25 mouse cellular contexts compared by ENCODE assay signal in genomic region chr5:123191427-123191826, GRCm38 (mm10). TPM values are rescaled to one million over a fixed set of nuclear protein-coding genes. Genes with fewer than 3 reads are reported as not detected.
DNase-seq lines count a peak whose midpoint lies in the region; TF ChIP-seq lines count a peak whose summit lies in the region.
"Had no signal": no experiment of that assay in that cellular context is flagged by ENCODE, and none has a peak within 500 bp of the region (broad histone marks: within the 10 kb centered on the region; RNA-seq: fewer than 3 reads in every experiment).

No protein-coding gene starts in this region.

- peaks cover 2% of the 10 kb centered on the region; the same call in 1 of the 2 replicates for H3K4me1 ChIP-seq in kidney, adult 2 months (ENCODE audit: control insufficient read depth, insufficient read depth, low read length)
- no peaks in the 10 kb centered on the region for H3K4me1 ChIP-seq in cerebellum, adult 2 months (ENCODE audit: control insufficient read depth, insufficient read depth, low read length)
- H3K4me1 ChIP-seq: embryonic facial prominence, embryonic 12.5 days; forebrain, embryonic 15.5 days; hindbrain, embryonic 12.5 days; neural tube, embryonic 15.5 days had no signal

- no peak overlapping the region for H3K4me3 ChIP-seq in kidney, adult 2 months (ENCODE audit: insufficient read depth, low read depth, low read length)
- no peak overlapping the region for H3K4me3 ChIP-seq in cerebellum, adult 2 months (replicated peaks; ENCODE audit: insufficient read depth, low read depth, low read length)
- H3K4me3 ChIP-seq: embryonic facial prominence, embryonic 12.5 days; forebrain, embryonic 15.5 days; hindbrain, embryonic 12.5 days; layer of hippocampus, adult 2 months; neural tube, embryonic 15.5 days had no signal

- DNase-seq in kidney, adult 2 months = peak; percentile 88
- DNase-seq in kidney, postnatal 10 days = no peak
- peak; percentile 74 for DNase-seq in 416B (ENCODE audit: low read depth)
- peak; percentile 65 for DNase-seq in NIH3T3 (ENCODE audit: low read depth)
- peak; percentile 60 to 86 for DNase-seq in kidney, postnatal 36 days
- DNase-seq in left cerebral cortex, postnatal 25 days (ENCODE audit: low spot score in 2 of 2) = no peak
- DNase-seq in gastrocnemius, postnatal 10 days = no peak
- no peak for DNase-seq in cerebellum, adult 2 months
- DNase-seq: adrenal gland, postnatal 36 days; cerebellum, adult 9-10 months; gastrocnemius, postnatal 25 days; heart, postnatal 10 days; layer of hippocampus, postnatal 36 days; left cerebral cortex, postnatal 4 days; lung, adult 18-20 months; lung, postnatal 14 days; spleen, adult 18-20 months; thymus, postnatal 36 days had no signal

- intact Hi-C loops in left cerebral cortex, postnatal 25 days (cut with DNase I) = no loop called here

- H3K27me3 ChIP-seq in kidney, adult 2 months (replicated peaks; ENCODE audit: control insufficient read depth, insufficient read depth, low read length) = no peaks in the 10 kb centered on the region
- H3K27me3 ChIP-seq in cerebellum, adult 2 months (ENCODE audit: control insufficient read depth, insufficient read depth, low read length) = no peaks in the 10 kb centered on the region; the same call in 1 of the 2 replicates
- H3K27me3 ChIP-seq: embryonic facial prominence, embryonic 12.5 days; forebrain, embryonic 15.5 days; hindbrain, embryonic 12.5 days; neural tube, embryonic 15.5 days had no signal

- WGBS in kidney, adult 2 months = 46% methylated on average over 6 of the region's 6 CpGs
- WGBS in cerebellum, adult 2 months = 20% methylated on average over 6 of the region's 6 CpGs

- no peak overlapping the region for H3K27ac ChIP-seq in kidney, adult 2 months (ENCODE audit: insufficient read depth, low read depth, low read length)
- no peak overlapping the region for H3K27ac ChIP-seq in cerebellum, adult 2 months (ENCODE audit: insufficient read depth, low read length)
- H3K27ac ChIP-seq: embryonic facial prominence, embryonic 12.5 days; forebrain, embryonic 15.5 days; hindbrain, embryonic 12.5 days; layer of hippocampus, adult 2 months; neural tube, embryonic 15.5 days had no signal

- TF ChIP-seq POLR2A in kidney, adult 2 months (IDR thresholded peaks at IDR 0.05; ENCODE audit: low read depth, low read length) = no peak
- TF ChIP-seq POLR2A in cerebellum, adult 2 months (IDR thresholded peaks at IDR 0.05; ENCODE audit: borderline replicate concordance, insufficient read depth, low read length) = no peak

- TF ChIP-seq CTCF in kidney, adult 2 months (conservative IDR thresholded peaks at IDR 0.05; ENCODE audit: insufficient read depth, insufficient read length, low read depth, low read length) = no peak
- TF ChIP-seq CTCF in cerebellum, adult 2 months (IDR thresholded peaks at IDR 0.05; ENCODE audit: borderline replicate concordance, insufficient read depth, low read depth, low read length) = no peak

- no peaks in the 10 kb centered on the region for H3K36me3 ChIP-seq in kidney, adult 2 months (ENCODE audit: control insufficient read depth, insufficient read depth, low read length)
- H3K36me3 ChIP-seq: embryonic facial prominence, embryonic 12.5 days; forebrain, embryonic 15.5 days; hindbrain, embryonic 12.5 days; neural tube, embryonic 15.5 days had no signal

RNA-seq across cellular contexts. Expression of gene Hpd, which starts 8.9 kb away (rescaled TPM):
- 418 and 439 TPM in 2 replicates for polyA plus RNA-seq in kidney, adult 2 months (2012; rRNA removed)
- not detected for total RNA-seq in left cerebral cortex, postnatal 25 days (2021)
- total RNA-seq in gastrocnemius, postnatal 10 days (2021) = under 1 TPM in 1 of 2 experiments, not detected in 1; 0.61 TPM
- polyA plus RNA-seq in cerebellum, adult 2 months (2012; rRNA removed) = not detected in 2 replicates
- total RNA-seq: gastrocnemius, postnatal 25 days; heart, adult 8-10 months; heart, postnatal 10 days; layer of hippocampus, adult 2 months; layer of hippocampus, postnatal 36 days; left cerebral cortex, postnatal 4 days had no signal
- polyA plus RNA-seq: embryonic facial prominence, embryonic 12.5 days; forebrain, embryonic 15.5 days; hindbrain, embryonic 12.5 days; midbrain, embryonic 16.5 days; neural tube, embryonic 15.5 days had no signal

RNA-seq across cellular contexts. Expression of gene Psmd9, which starts 22.2 kb away (rescaled TPM):
- polyA plus RNA-seq in kidney, adult 2 months (2012; rRNA removed) = 34.2 and 35.1 TPM in 2 replicates
- total RNA-seq in left cerebral cortex, postnatal 25 days (2021) = 10 to 100 TPM; 26.2 to 27.7 TPM
- total RNA-seq in gastrocnemius, postnatal 10 days (2021) = 10 to 100 TPM; 19.6 to 20.0 TPM
- 28.4 and 29.9 TPM in 2 replicates for polyA plus RNA-seq in cerebellum, adult 2 months (2012; rRNA removed)

RNA-seq across cellular contexts. Expression of gene Setd1b, which starts 49.4 kb away (rescaled TPM):
- polyA plus RNA-seq in kidney, adult 2 months (2012; rRNA removed) = 6.7 and 8.8 TPM in 2 replicates
- total RNA-seq in left cerebral cortex, postnatal 25 days (2021) = 10 to 100 TPM; 27.0 to 32.1 TPM
- 10 to 100 TPM; 11.0 to 17.1 TPM for total RNA-seq in gastrocnemius, postnatal 10 days (2021)
- 14.9 and 17.0 TPM in 2 replicates for polyA plus RNA-seq in cerebellum, adult 2 months (2012; rRNA removed)

RNA-seq across cellular contexts. Expression of gene Rhof, which starts 58.9 kb away (rescaled TPM):
- polyA plus RNA-seq in kidney, adult 2 months (2012; rRNA removed) = 12.1 and 13.4 TPM in 2 replicates
- 10 to 100 TPM; 48.6 to 55.2 TPM for total RNA-seq in left cerebral cortex, postnatal 25 days (2021)
- total RNA-seq in gastrocnemius, postnatal 10 days (2021) = 1 to 10 TPM in 1 of 2 experiments, under 1 TPM in 1; 0.68 to 1.4 TPM
- polyA plus RNA-seq in cerebellum, adult 2 months (2012; rRNA removed) = 27.0 and 32.3 TPM in 2 replicates

Comparison
In these comparisons a context has a peak if more than half of its experiments do, and no peak if none do; other contexts are left out.
1. DNase-seq: peak in kidney, adult 2 months (single experiment), 416B (single experiment), NIH3T3 (single experiment) and kidney, postnatal 36 days (2 of 2); none in kidney, postnatal 10 days (single experiment), left cerebral cortex, postnatal 25 days (0 of 2), gastrocnemius, postnatal 10 days (single experiment) and cerebellum, adult 2 months (0 of 2).